Mouse (Mus musculus): ENCODE data around the gene Mndal.
"Not testable (repeated sequence)": the region's sequence is repeated elsewhere in the genome, so short reads cannot be mapped to it uniquely, and the experiment has no call there.

GRCm38 (mm10) chr1:173852853-173853252 lies 89.4 kb downstream of the Mndal start:
- not testable (repeated sequence) for TF ChIP-seq POLR2A (IDR thresholded peaks at IDR 0.05; ENCODE audit: control insufficient read depth, low read depth, low read length); CTCF (IDR thresholded peaks at IDR 0.05; ENCODE audit: control insufficient read depth, insufficient read depth, insufficient replicate concordance, low read depth, low read length)

Measured in testis, adult 2 months (tissue).